Mouse (Mus musculus): ENCODE measurements at regions not wholly inside any gene's neighbourhood (a gene's known extent, or its start where the extent isn't known, plus 50 kb on each side); places are given as distances from the start of the nearest gene placed in this dataset.

- DNase-seq (ENCODE audit: low spot score): no peak
Observed at GRCm38 (mm10) chr14:62177509-62177908, 114.9 kb upstream of the Rnaseh2b start.

- no peak for DNase-seq (ENCODE audit: low spot score)
Observed at GRCm38 (mm10) chr14:62187360-62187759, 105.0 kb upstream of the Rnaseh2b start.

- no peak for DNase-seq (ENCODE audit: low spot score)
Observed at GRCm38 (mm10) chr14:62188147-62188885, 104.1 kb upstream of the Rnaseh2b start.

DNA sequence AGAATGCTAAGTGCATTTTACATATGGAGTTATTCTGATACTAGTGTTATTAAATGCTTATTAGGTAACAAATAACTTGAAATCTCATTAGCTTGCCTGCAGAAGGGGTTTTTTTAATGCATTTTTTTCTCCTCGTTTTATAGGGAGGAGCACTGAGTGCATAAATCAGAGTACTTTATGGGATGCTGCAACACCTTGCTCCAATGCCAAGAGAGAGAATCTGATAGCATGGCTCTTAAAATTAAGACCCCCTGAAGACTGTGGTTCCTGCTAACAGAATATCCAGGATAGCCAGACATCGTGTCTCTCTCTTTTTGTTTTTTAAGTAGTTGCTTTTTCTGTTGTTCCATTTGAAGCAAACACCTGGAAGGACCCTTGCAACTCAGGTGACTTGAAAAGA is 100.8 kb upstream of the Rnaseh2b start:
- DNase-seq (ENCODE audit: low spot score): no peak

DNA sequence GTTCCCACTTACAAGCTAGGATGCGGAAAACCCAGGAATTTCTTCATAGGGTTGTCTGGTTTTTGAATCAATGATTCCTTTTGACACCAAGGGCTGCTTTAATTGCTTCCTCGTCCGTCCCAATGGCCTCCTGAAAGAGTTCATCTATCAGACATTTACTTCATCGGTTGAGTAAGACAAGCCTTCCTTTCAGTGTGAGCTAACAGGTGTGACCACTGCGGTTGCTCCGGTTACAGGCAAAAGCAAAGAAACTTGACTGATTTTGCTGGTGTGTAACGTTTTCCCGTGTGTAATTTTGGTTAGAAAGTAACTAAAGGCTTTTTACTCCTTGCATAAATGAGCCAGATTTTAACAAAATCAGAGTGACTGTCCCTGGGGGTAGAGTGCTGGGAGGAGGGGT is 99.6 kb upstream of the Rnaseh2b start:
- DNase-seq (ENCODE audit: low spot score): no peak

GRCm38 (mm10) chr14:62193371-62193770 is 99.0 kb upstream of the Rnaseh2b start:
- no peak for DNase-seq (ENCODE audit: low spot score)

DNA sequence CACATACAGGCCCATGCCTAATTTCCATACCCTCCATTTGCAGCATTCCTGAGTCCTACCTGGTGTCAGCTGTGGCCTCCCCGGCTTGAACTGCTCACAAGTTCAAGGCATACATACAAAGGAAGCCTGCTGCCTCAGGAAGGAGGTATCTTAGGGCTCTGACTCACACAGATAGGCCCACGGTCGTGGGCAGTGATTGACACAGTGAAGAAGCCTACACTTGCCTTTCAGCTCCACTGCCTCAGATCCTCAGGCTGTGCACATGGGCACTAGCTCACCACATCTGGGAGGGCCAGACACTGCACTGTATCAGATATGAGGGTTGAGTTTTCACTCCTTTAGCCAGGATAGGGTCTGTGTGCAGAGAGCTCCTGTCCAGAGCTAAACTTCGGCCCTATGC is 95.6 kb upstream of the Rnaseh2b start:
- no peak for DNase-seq (ENCODE audit: low spot score)

GRCm38 (mm10) chr14:62198476-62199190 is 93.8 kb upstream of the Rnaseh2b start:
- DNase-seq (ENCODE audit: low spot score): no peak

DNA sequence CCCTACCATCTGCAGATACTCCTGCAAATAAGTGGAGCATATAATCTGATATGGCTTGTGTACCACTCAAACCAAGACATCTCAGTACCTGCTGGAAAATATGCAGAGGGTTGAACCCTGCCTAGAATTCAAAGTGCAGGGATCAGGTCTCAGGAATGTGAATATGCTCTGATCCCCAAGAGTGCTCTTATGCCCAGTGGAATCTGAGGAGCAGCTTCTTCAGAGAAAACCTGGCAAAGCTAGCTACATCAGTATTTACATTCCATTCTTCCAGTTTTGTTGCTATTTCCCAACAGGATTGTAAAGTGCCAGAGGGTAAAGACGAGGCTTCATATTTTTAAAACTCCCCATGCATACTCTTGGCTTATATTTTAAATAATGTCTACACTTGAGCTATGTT is 77.3 kb upstream of the Rnaseh2b start:
- no peak for DNase-seq (ENCODE audit: low spot score)

DNA sequence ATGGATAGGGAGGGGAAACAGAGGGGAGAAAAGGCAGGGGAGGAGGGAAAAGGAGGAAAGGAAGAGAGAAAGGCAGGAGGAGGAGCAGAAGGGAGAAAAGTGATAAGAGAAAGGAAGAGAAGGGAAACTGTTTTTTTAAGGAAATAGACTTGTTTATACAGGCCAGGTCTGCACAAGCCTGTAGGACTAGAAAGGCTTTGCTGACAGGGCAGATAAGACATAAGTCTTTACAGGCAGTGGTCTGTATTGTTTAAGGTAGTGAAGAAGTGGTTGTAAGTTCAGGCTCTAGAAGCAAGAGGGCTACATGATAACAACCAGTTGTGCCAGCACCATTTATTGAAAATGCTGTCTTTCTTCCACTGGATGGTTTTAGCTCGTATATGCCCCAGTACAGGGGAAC is 75.4 kb upstream of the Rnaseh2b start:
- no peak for DNase-seq (ENCODE audit: low spot score)

- no peak for DNase-seq (ENCODE audit: low spot score)
Observed at GRCm38 (mm10) chr14:62217971-62218370, 74.4 kb upstream of the Rnaseh2b start.

DNA sequence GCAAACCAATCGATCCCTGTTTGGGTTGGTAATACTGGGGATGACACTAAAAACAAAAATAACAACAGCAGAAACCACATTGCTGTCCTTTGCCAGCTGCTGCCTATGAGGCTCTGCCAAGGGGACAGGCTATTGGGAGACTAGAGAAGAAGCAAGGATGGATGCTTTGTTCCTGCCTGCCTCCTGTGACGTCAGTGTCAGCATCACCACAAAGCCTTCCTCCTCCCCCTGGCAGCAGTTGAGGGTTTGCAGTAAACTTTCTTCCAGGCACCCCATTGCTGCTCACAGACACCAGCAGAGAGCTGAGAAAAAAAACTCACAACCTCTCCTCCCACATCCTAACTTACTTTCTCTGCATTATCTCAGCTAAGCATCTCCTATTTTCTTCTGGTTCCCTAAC is 73.7 kb upstream of the Rnaseh2b start:
- no peak for DNase-seq (ENCODE audit: low spot score)

DNA sequence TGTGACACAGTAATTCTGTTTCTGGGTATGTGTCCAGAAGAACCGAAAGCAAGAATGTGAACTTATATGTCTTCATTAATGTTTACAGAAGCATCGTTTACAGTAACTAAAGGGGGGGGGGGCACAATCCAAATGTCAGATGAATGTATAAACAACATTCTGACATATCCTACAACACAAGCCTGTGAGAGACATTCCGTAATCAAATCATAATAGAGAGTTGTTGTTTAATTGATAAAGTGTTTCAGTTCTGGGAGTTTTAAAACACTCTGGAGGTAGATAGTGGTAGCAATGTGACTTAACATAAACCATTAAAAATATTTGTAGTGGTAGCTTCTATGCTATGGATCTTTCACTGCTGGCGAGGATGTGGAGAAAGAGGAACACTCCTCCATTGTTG is 71.6 kb upstream of the Rnaseh2b start:
- DNase-seq (ENCODE audit: low spot score): no peak
